Mouse (Mus musculus): ENCODE results near the gene Ccdc78. TPM values are rescaled to one million over a fixed set of nuclear protein-coding genes. Genes with fewer than 3 reads are reported as not detected.

Gene Ccdc78
- polyA plus RNA-seq, 1 experiment from 2014 or later = 0.42 TPM

GRCm38 (mm10) chr17:25831451-25832281 lies 45.3 kb downstream of the Ccdc78 start:
- H3K4me1 ChIP-seq (replicated peaks; ENCODE audit: control insufficient read depth, insufficient read depth, low read length) = peaks cover 38% of the 10 kb centered on the region
- peak overlapping the region; percentile 91 for H3K4me2 ChIP-seq (replicated peaks; ENCODE audit: low read depth, low read length)
- H3K9ac ChIP-seq (ENCODE audit: low read depth, low read length) = peak overlapping the region; percentile 79
- peak; percentile 19 for DNase-seq (ENCODE audit: low spot score)
- H3K27ac ChIP-seq (ENCODE audit: low read depth, low read length) = no peak overlapping the region; the same call in 1 of the 2 replicates
- ATAC-seq (ENCODE audit: low FRiP score) = no peak
- no peaks in the 10 kb centered on the region for H3K9me3 ChIP-seq (ENCODE audit: control insufficient read depth, low read length)
- H3K36me3 ChIP-seq (ENCODE audit: control insufficient read depth, insufficient read depth, low read length) = peaks cover 8% of the 10 kb centered on the region; the same call in 1 of the 2 replicates
- WGBS = 64% methylated on average over 21 of the region's 21 CpGs
- no peaks in the 10 kb centered on the region for H3K27me3 ChIP-seq (ENCODE audit: control insufficient read depth, insufficient read depth, low read length)
- H3K4me3 ChIP-seq (ENCODE audit: low read depth, low read length) = peak overlapping the region; percentile 83

- Histone ChIP-seq H3K4me3 (ENCODE audit: low read depth, low read length) (peak overlapping the region; percentile 83), H3K27me3 (ENCODE audit: control insufficient read depth, insufficient read depth, low read length) (no peaks in the 10 kb centered on the region), H3K4me1 (replicated peaks; ENCODE audit: control insufficient read depth, insufficient read depth, low read length) (peaks cover 45% of the 10 kb centered on the region), H3K27ac (ENCODE audit: low read depth, low read length) (peak overlapping the region; percentile 94), H3K9me3 (ENCODE audit: control insufficient read depth, low read length) (no peaks in the 10 kb centered on the region), H3K36me3 (ENCODE audit: control insufficient read depth, insufficient read depth, low read length) (peaks cover 8% of the 10 kb centered on the region; the same call in 1 of the 2 replicates), H3K4me2 (replicated peaks; ENCODE audit: low read depth, low read length) (peak overlapping the region; percentile 91), H3K9ac (ENCODE audit: low read depth, low read length) (peak overlapping the region; percentile 79)
- ATAC-seq (ENCODE audit: low FRiP score) (peak; percentile 90), DNase-seq (ENCODE audit: low spot score) (peak; percentile 99)
- 0% methylated on average over 71 of the region's 77 CpGs for WGBS
These were observed 46.3 kb downstream of the Ccdc78 start for GRCm38 (mm10) chr17:25832436-25833290.

- DNase-seq (ENCODE audit: low spot score) = peak; percentile 87
- Histone ChIP-seq H3K36me3 (ENCODE audit: control insufficient read depth, insufficient read depth, low read length) (peaks cover 8% of the 10 kb centered on the region; the same call in 1 of the 2 replicates), H3K4me3 (ENCODE audit: low read depth, low read length) (peak within 1 kb of the TSS; percentile 83), H3K9ac (ENCODE audit: low read depth, low read length) (peak within 1 kb of the TSS; percentile 79), H3K9me3 (ENCODE audit: control insufficient read depth, low read length) (no peaks in the 10 kb centered on the region), H3K4me2 (replicated peaks; ENCODE audit: low read depth, low read length) (peak within 1 kb of the TSS; percentile 91), H3K27me3 (ENCODE audit: control insufficient read depth, insufficient read depth, low read length) (no peaks in the 10 kb centered on the region), H3K4me1 (replicated peaks; ENCODE audit: control insufficient read depth, insufficient read depth, low read length) (peaks cover 46% of the 10 kb centered on the region), H3K27ac (ENCODE audit: low read depth, low read length) (peak within 1 kb of the TSS; percentile 94)
- under 1% methylated on average over 24 of the region's 24 CpGs for WGBS
- ATAC-seq (ENCODE audit: low FRiP score) = peak; percentile 75
These were observed 46.9 kb downstream of the Ccdc78 start, which contains the start of gene Stub1 for GRCm38 (mm10) chr17:25833291-25833663. Gene Stub1, minus strand, starts transcription at chr17:25833404.

- peaks cover 43% of the 10 kb centered on the region for H3K4me1 ChIP-seq (replicated peaks; ENCODE audit: control insufficient read depth, insufficient read depth, low read length)
- peaks cover 10% of the 10 kb centered on the region for H3K36me3 ChIP-seq (ENCODE audit: control insufficient read depth, insufficient read depth, low read length)
- WGBS = 60% methylated on average over 6 of the region's 6 CpGs
- H3K27me3 ChIP-seq (ENCODE audit: control insufficient read depth, insufficient read depth, low read length) = no peaks in the 10 kb centered on the region
- H3K9me3 ChIP-seq (ENCODE audit: control insufficient read depth, low read length) = no peaks in the 10 kb centered on the region
- H3K4me2 ChIP-seq (replicated peaks; ENCODE audit: low read depth, low read length) = peak overlapping the region; percentile 91
- DNase-seq (ENCODE audit: low spot score) = no peak
- H3K27ac ChIP-seq (ENCODE audit: low read depth, low read length) = peak overlapping the region; percentile 94
- peak overlapping the region; percentile 79 for H3K9ac ChIP-seq (ENCODE audit: low read depth, low read length)
- peak overlapping the region; percentile 83 for H3K4me3 ChIP-seq (ENCODE audit: low read depth, low read length)
- no peak for ATAC-seq (ENCODE audit: low FRiP score)
These were observed 47.7 kb downstream of the Ccdc78 start for GRCm38 (mm10) chr17:25833961-25834594.

GRCm38 (mm10) chr17:25834595-25835222 lies 48.3 kb downstream of the Ccdc78 start:
- Histone ChIP-seq H3K27me3 (ENCODE audit: control insufficient read depth, insufficient read depth, low read length) (no peaks in the 10 kb centered on the region), H3K36me3 (ENCODE audit: control insufficient read depth, insufficient read depth, low read length) (peaks cover 16% of the 10 kb centered on the region), H3K9me3 (ENCODE audit: control insufficient read depth, low read length) (no peaks in the 10 kb centered on the region), H3K4me3 (ENCODE audit: low read depth, low read length) (peak overlapping the region; percentile 83; the same call in 1 of the 2 replicates), H3K9ac (ENCODE audit: low read depth, low read length) (no peak overlapping the region), H3K4me2 (replicated peaks; ENCODE audit: low read depth, low read length) (peak overlapping the region; percentile 91), H3K27ac (ENCODE audit: low read depth, low read length) (peak overlapping the region; percentile 24; the same call in 1 of the 2 replicates), H3K4me1 (replicated peaks; ENCODE audit: control insufficient read depth, insufficient read depth, low read length) (peaks cover 39% of the 10 kb centered on the region)
- DNase-seq (ENCODE audit: low spot score) (no peak), ATAC-seq (ENCODE audit: low FRiP score) (no peak)
- 92% methylated on average over 12 of the region's 12 CpGs for WGBS

- DNase-seq (ENCODE audit: low spot score) (no peak), ATAC-seq (ENCODE audit: low FRiP score) (no peak)
- H3K9ac ChIP-seq (ENCODE audit: low read depth, low read length) = no peak overlapping the region
- H3K4me3 ChIP-seq (ENCODE audit: low read depth, low read length) = no peak overlapping the region
- peaks cover 37% of the 10 kb centered on the region for H3K4me1 ChIP-seq (replicated peaks; ENCODE audit: control insufficient read depth, insufficient read depth, low read length)
- H3K27ac ChIP-seq (ENCODE audit: low read depth, low read length) = no peak overlapping the region
- 90% methylated on average over 7 of the region's 7 CpGs for WGBS
- no peaks in the 10 kb centered on the region for H3K27me3 ChIP-seq (ENCODE audit: control insufficient read depth, insufficient read depth, low read length)
- H3K9me3 ChIP-seq (ENCODE audit: control insufficient read depth, low read length) = no peaks in the 10 kb centered on the region
- H3K36me3 ChIP-seq (ENCODE audit: control insufficient read depth, insufficient read depth, low read length) = peaks cover 21% of the 10 kb centered on the region
- H3K4me2 ChIP-seq (replicated peaks; ENCODE audit: low read depth, low read length) = peak overlapping the region; percentile 7; the same call in 1 of the 2 replicates
These were observed 48.9 kb downstream of the Ccdc78 start for GRCm38 (mm10) chr17:25835301-25835700.

- ATAC-seq (ENCODE audit: low FRiP score) (no peak), DNase-seq (ENCODE audit: low spot score) (no peak)
- Histone ChIP-seq H3K4me2 (replicated peaks; ENCODE audit: low read depth, low read length) (peak overlapping the region; percentile 76; the same call in 1 of the 2 replicates), H3K27ac (ENCODE audit: low read depth, low read length) (no peak overlapping the region), H3K9ac (ENCODE audit: low read depth, low read length) (no peak overlapping the region), H3K9me3 (ENCODE audit: control insufficient read depth, low read length) (no peaks in the 10 kb centered on the region), H3K4me3 (ENCODE audit: low read depth, low read length) (no peak overlapping the region; the same call in 1 of the 2 replicates), H3K27me3 (ENCODE audit: control insufficient read depth, insufficient read depth, low read length) (no peaks in the 10 kb centered on the region), H3K36me3 (ENCODE audit: control insufficient read depth, insufficient read depth, low read length) (peaks cover 26% of the 10 kb centered on the region), H3K4me1 (replicated peaks; ENCODE audit: control insufficient read depth, insufficient read depth, low read length) (peaks cover 37% of the 10 kb centered on the region)
- 93% methylated on average over 16 of the region's 16 CpGs for WGBS
These were observed 49.4 kb downstream of the Ccdc78 start for GRCm38 (mm10) chr17:25835816-25836215.

Measured in hindbrain, embryonic 11.5 days (tissue).